Mouse (Mus musculus) hindbrain, postnatal 0 days (tissue): Measurements from ENCODE around the gene Hist1h1e. TPM values are rescaled to one million over a fixed set of nuclear protein-coding genes. Genes with fewer than 3 reads are reported as not detected.
A peak's percentile ranks its signal among the peaks of the same experiment; 100 is the strongest.

ENCODE experiments used
- ATAC-seq: fragments of 200-750 bp; cut with Nextera tagmentation; 2 replicates; pipeline ENCODE4 v1.8.0; 2017; ENCODE audit warnings: mild to moderate bottlenecking, moderate TSS enrichment, moderate library complexity
- DNase-seq: peaks from one replicate; pipeline ENCODE4 v3.0.0-alpha.2; 2015; ENCODE audit warnings: low spot score
- H3K27ac ChIP-seq: fragments of 300-500 bp; sonication (generic); 2 replicates; pipeline ENCODE4 v1.5.1; 2014; ENCODE audit warnings: mild to moderate bottlenecking
- H3K27me3 ChIP-seq: fragments of 300-500 bp; sonication (generic); 2 replicates; pipeline ENCODE4 v1.6.1; 2014; ENCODE audit warnings: low read length, mixed read lengths; ENCODE audit not compliant: insufficient read depth
- H3K36me3 ChIP-seq: fragments of 300-500 bp; sonication (generic); 2 replicates; pipeline ENCODE4 v1.6.1; 2014; ENCODE audit warnings: low read length, mixed read lengths; ENCODE audit not compliant: insufficient read depth
- H3K4me1 ChIP-seq: fragments of 300-500 bp; sonication (generic); 2 replicates; pipeline ENCODE4 v1.6.1; 2014; ENCODE audit warnings: antibody characterized with exemption, low read length, mixed read lengths; ENCODE audit not compliant: insufficient read depth
- H3K4me2 ChIP-seq: fragments of 300-500 bp; sonication (generic); 2 replicates; pipeline ENCODE4 v1.6.1; 2014; ENCODE audit warnings: low read depth, mild to moderate bottlenecking, low read length, moderate library complexity, mixed read lengths
- H3K4me3 ChIP-seq: fragments of 300-500 bp; sonication (generic); 2 replicates; pipeline ENCODE4 v1.5.1; 2014; ENCODE audit warnings: low read length
- H3K9ac ChIP-seq: fragments of 300-500 bp; sonication (generic); replicated peaks from 2 replicates; pipeline ENCODE4 v1.6.1; 2014; ENCODE audit warnings: mild to moderate bottlenecking, low read length, moderate library complexity, mixed read lengths
- H3K9me3 ChIP-seq: fragments of 300-500 bp; sonication (generic); 2 replicates; pipeline ENCODE4 v1.6.1; 2016; ENCODE audit warnings: low read length, mixed read lengths
- CTCF ChIP-seq: IDR thresholded peaks from 2 replicates; pipeline ENCODE4 v1.5.1; 2016; ENCODE audit warnings: antibody characterized with exemption, control low read depth, low read depth
- WGBS: fragments of 180-500 bp; shearing (Covaris S2); extraction: QIAGEN DNeasy Blood & Tissue Kit; methylation state at CpG from one replicate; pipeline ENCODE4 v1.1.7; 2014; 5-methylcytosine and 5-hydroxymethylcytosine counted together
- polyA plus RNA-seq: library from polyadenylated mRNA; unstranded; fragments of >200 nt; fragmentation: Nextera tagmentation; extraction: Ambion mirVana; gene quantifications from 2 replicates; pipeline ENCODE4 v1.2.1, GENCODE M21; 2015
- total RNA-seq: library from RNA; depleted of rRNA; stranded (reverse); fragments of >200 nt; gene quantifications from 2 replicates; pipeline ENCODE4 v1.2.3, GENCODE M21; 2014

The Hist1h1e gene
- total and polyA plus RNA-seq, 2 experiments from 2014 or later = 20.1 to 281 TPM

GRCm38 (mm10) chr13:23585029-23585441, 37.3 kb downstream of the Hist1h1e start:
- 0 out of 2 replicates have a peak, but pooled peaks have one; percentile 19 for ATAC-seq
- H3K4me2 ChIP-seq = peak overlapping the region; percentile 94

GRCm38 (mm10) chr13:23584331-23584730, 38.0 kb downstream of the Hist1h1e start:
- no peaks in the 10 kb centered on the region for H3K9me3 ChIP-seq
- no peaks in the 10 kb centered on the region for H3K36me3 ChIP-seq
- H3K4me1 ChIP-seq = peaks cover 8% of the 10 kb centered on the region; the same call in 1 of the 2 replicates
- DNase-seq (no peak), ATAC-seq (no peak)
- H3K27me3 ChIP-seq = no peaks in the 10 kb centered on the region
- H3K4me3 ChIP-seq = peak overlapping the region; percentile 49
- H3K27ac ChIP-seq = peak overlapping the region; percentile 92
- H3K4me2 ChIP-seq = peak overlapping the region; percentile 94
- peak overlapping the region; percentile 68 for H3K9ac ChIP-seq
- no peak for TF ChIP-seq CTCF

More at GRCm38 (mm10) chr13:23585029-23585441, 37.3 kb downstream of the Hist1h1e start:
- no peaks in the 10 kb centered on the region for H3K36me3 ChIP-seq
- H3K27me3 ChIP-seq = no peaks in the 10 kb centered on the region
- DNase-seq = peak; percentile 72
- H3K27ac ChIP-seq = peak overlapping the region; percentile 92
- peak overlapping the region; percentile 68 for H3K9ac ChIP-seq
- H3K4me1 ChIP-seq = peaks cover 8% of the 10 kb centered on the region; the same call in 1 of the 2 replicates
- no peak for TF ChIP-seq CTCF
- under 1% methylated on average over 21 of the region's 21 CpGs for WGBS
- no peaks in the 10 kb centered on the region for H3K9me3 ChIP-seq
- peak overlapping the region; percentile 49 for H3K4me3 ChIP-seq

- no peak for ATAC-seq
- H3K9ac ChIP-seq = no peak overlapping the region
- H3K4me3 ChIP-seq = no peak overlapping the region
- no peak overlapping the region for H3K4me2 ChIP-seq
- no peaks in the 10 kb centered on the region for H3K27me3 ChIP-seq
- no peaks in the 10 kb centered on the region for H3K9me3 ChIP-seq
- no peaks in the 10 kb centered on the region for H3K36me3 ChIP-seq
- TF ChIP-seq CTCF = no peak
- H3K4me1 ChIP-seq = peaks cover 8% of the 10 kb centered on the region; the same call in 1 of the 2 replicates
- DNase-seq = no peak
- no peak overlapping the region for H3K27ac ChIP-seq
Observed at GRCm38 (mm10) chr13:23583387-23584068, 38.8 kb downstream of the Hist1h1e start.

GRCm38 (mm10) chr13:23582219-23583056, 39.9 kb downstream of the Hist1h1e start:
- peak overlapping the region; percentile 67 for H3K27ac ChIP-seq
- peak overlapping the region; percentile 77 for H3K4me2 ChIP-seq
- peak overlapping the region; percentile 45 for H3K4me3 ChIP-seq
- H3K27me3 ChIP-seq = no peaks in the 10 kb centered on the region
- ATAC-seq (no peak), DNase-seq (no peak)
- no peaks in the 10 kb centered on the region for H3K36me3 ChIP-seq
- peaks cover 8% of the 10 kb centered on the region; the same call in 1 of the 2 replicates for H3K4me1 ChIP-seq
- no peak for TF ChIP-seq CTCF
- H3K9me3 ChIP-seq = no peaks in the 10 kb centered on the region
- H3K9ac ChIP-seq = peak overlapping the region; percentile 56
- 9% methylated on average over 6 of the region's 6 CpGs for WGBS

- DNase-seq (peak; percentile 98), ATAC-seq (peak; percentile 93)
- H3K4me2 ChIP-seq = peak within 1 kb of the TSS; percentile 77
- no peaks in the 10 kb centered on the region for H3K27me3 ChIP-seq
- peak within 1 kb of the TSS; percentile 45 for H3K4me3 ChIP-seq
- peak within 1 kb of the TSS; percentile 56 for H3K9ac ChIP-seq
- under 1% methylated on average over 43 of the region's 43 CpGs for WGBS
- H3K4me1 ChIP-seq = peaks cover 8% of the 10 kb centered on the region; the same call in 1 of the 2 replicates
- no peaks in the 10 kb centered on the region for H3K9me3 ChIP-seq
- peak within 1 kb of the TSS; percentile 67 for H3K27ac ChIP-seq
- no peaks in the 10 kb centered on the region for H3K36me3 ChIP-seq
- TF ChIP-seq CTCF = no peak
Observed at GRCm38 (mm10) chr13:23581408-23582218, 40.7 kb downstream of the Hist1h1e start, which contains the start of gene Hist1h4d. TSS of gene Hist1h4d (plus strand) at chr13:23581598.

- H3K9me3 ChIP-seq = no peaks in the 10 kb centered on the region
- DNase-seq (no peak), ATAC-seq (no peak)
- no peak overlapping the region for H3K4me2 ChIP-seq
- no peaks in the 10 kb centered on the region for H3K36me3 ChIP-seq
- H3K27ac ChIP-seq = no peak overlapping the region
- H3K4me3 ChIP-seq = no peak overlapping the region
- 92% methylated on average over 1 of the region's 1 CpGs for WGBS
- TF ChIP-seq CTCF = no peak
- H3K4me1 ChIP-seq = 0 out of 2 replicates have a peak, but pooled peaks cover 7% of the 10 kb centered on the region
- H3K27me3 ChIP-seq = no peaks in the 10 kb centered on the region
- H3K9ac ChIP-seq = no peak overlapping the region
Observed at GRCm38 (mm10) chr13:23577835-23578234, 44.5 kb downstream of the Hist1h1e start.
